Mouse (Mus musculus) heart, postnatal 0 days (tissue): ENCODE results near the gene Tmem26.

Experiments
- CTCF ChIP-seq: IDR thresholded peaks from 2 replicates; pipeline ENCODE4 v1.5.1; 2016; ENCODE audit warnings: antibody characterized with exemption, control low read depth, low read depth
- EP300 ChIP-seq: IDR thresholded peaks from 2 replicates; pipeline ENCODE4 v1.6.1; 2016; ENCODE audit warnings: antibody characterized with exemption, low read depth

GRCm38 (mm10) chr10:68783856-68784255 is 60.4 kb downstream of the Tmem26 start:
- TF ChIP-seq EP300 (no peak), CTCF (no peak)
